Mouse (Mus musculus) forebrain, embryonic 11.5 days (tissue): ENCODE data around the gene Dagla. TPM values are rescaled to one million over a fixed set of nuclear protein-coding genes. Genes with fewer than 3 reads are reported as not detected.

Experiments
- ATAC-seq: fragments of 200-750 bp; cut with Nextera tagmentation; replicated peaks from 2 replicates; pipeline ENCODE4 v1.8.0; 2017; ENCODE audit warnings: moderate TSS enrichment; ENCODE audit not compliant: low FRiP score
- DNase-seq: peaks from one replicate; pipeline ENCODE4 v3.0.0-alpha.2; 2017; ENCODE audit warnings: low spot score
- H3K27ac ChIP-seq: fragments of 300-500 bp; sonication (generic); 2 replicates; pipeline ENCODE4 v1.5.1; 2014; ENCODE audit warnings: low read depth, low read length
- H3K27me3 ChIP-seq: fragments of 300-500 bp; sonication (generic); 2 replicates; pipeline ENCODE4 v1.6.1; 2014; ENCODE audit warnings: mild to moderate bottlenecking, low read length, mixed read lengths; ENCODE audit not compliant: control insufficient read depth, insufficient read depth
- H3K36me3 ChIP-seq: fragments of 300-500 bp; sonication (generic); 2 replicates; pipeline ENCODE4 v1.6.1; 2014; ENCODE audit warnings: mild to moderate bottlenecking, low read length, moderate library complexity, mixed read lengths; ENCODE audit not compliant: control insufficient read depth, insufficient read depth
- H3K4me1 ChIP-seq: fragments of 300-500 bp; sonication (generic); replicated peaks from 2 replicates; pipeline ENCODE4 v1.6.1; 2014; ENCODE audit warnings: low read length, mixed read lengths; ENCODE audit not compliant: control insufficient read depth, insufficient read depth
- H3K4me2 ChIP-seq: fragments of 300-500 bp; sonication (generic); 2 replicates; pipeline ENCODE4 v1.6.1; 2014; ENCODE audit warnings: low read depth, mild to moderate bottlenecking, low read length, moderate library complexity, mixed read lengths; ENCODE audit not compliant: severe bottlenecking
- H3K4me3 ChIP-seq: fragments of 300-500 bp; sonication (generic); 2 replicates; pipeline ENCODE4 v1.5.1; 2014; ENCODE audit warnings: low read depth, low read length
- H3K9ac ChIP-seq: fragments of 300-500 bp; sonication (generic); 2 replicates; pipeline ENCODE4 v1.6.1; 2014; ENCODE audit warnings: low read length
- H3K9me3 ChIP-seq: fragments of 300-500 bp; sonication (generic); 2 replicates; pipeline ENCODE4 v1.6.1; 2016; ENCODE audit warnings: low read length, mixed read lengths; ENCODE audit not compliant: control insufficient read depth
- WGBS: fragments of 180-500 bp; shearing (Covaris S2); extraction: QIAGEN DNeasy Blood & Tissue Kit; methylation state at CpG from one replicate; pipeline ENCODE4 v1.1.7; 2014; 5-methylcytosine and 5-hydroxymethylcytosine counted together
- polyA plus RNA-seq: library from polyadenylated mRNA; unstranded; fragments of >200 nt; fragmentation: Nextera tagmentation; extraction: Ambion mirVana; gene quantifications from 2 replicates; pipeline ENCODE4 v1.2.1, GENCODE M21; 2014

Gene Dagla
- polyA plus RNA-seq, 1 experiment from 2014 or later: 2.5 TPM

DNA sequence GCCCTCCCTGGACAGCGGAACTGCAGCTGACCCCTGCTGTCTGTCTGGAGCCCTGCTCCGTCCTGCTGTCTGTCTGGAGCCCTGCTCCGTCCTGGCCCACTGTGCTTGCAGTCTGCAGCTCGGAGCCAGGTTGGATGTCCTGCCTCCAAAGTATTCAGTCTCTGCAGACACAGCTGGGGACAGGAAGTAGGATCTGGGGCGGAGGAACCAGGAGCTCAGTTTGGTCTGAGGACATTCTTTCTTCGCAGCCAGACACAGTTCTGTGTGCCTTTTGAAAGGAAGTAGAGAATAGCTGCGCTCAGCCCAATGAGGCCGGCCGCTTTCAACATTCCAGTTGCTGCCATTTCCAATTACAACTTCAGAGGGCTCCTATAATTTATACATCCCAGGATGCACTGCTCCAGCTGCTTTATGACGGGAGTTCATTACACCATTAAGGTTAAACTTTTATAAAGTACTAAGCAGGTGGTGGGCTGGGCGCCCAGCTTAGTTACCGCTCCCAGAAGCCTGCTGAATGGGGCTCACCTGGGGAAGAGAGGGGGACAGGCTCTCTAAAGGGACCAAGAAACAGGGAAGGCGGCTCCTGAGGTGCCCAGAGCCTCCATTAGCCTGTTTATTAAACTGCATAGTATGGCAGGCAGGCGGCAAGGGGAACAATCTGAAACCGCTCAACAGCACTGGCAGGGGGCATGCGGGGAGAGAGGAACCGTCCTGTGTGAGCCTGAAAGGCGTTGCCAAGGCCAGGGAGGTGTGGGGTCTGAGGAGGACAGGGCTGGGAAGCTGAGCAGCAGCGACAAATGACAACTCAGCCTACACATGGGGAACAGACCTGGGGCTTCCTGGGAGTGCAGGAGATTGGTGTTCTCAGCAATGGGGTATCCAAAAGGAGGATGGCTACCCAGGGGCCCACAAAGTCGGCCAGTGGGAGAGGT lies 9.8 kb downstream of the Dagla start:
- peaks cover 16% of the 10 kb centered on the region for H3K4me1 ChIP-seq

DNA sequence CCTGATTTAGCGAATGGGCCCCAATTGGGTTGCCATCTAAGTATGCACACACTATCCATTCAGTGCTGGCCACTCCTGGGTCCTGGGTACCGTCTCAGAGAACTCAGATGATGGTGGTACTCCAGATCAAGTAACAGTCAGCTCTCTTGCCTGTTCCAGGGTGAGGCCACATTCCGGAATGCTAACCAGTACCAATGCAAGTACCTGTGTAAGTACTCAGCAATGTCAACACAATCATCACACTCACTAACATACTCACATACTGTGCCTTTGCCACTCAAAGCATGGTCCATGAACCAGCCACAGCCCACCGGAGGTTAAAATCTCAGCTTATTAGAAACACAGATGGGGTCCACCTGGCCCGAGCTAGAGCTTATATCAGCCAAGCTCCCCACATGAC lies 10.7 kb downstream of the Dagla start:
- DNase-seq: no peak
- no peaks in the 10 kb centered on the region for H3K9me3 ChIP-seq
- 90% methylated on average over 5 of the region's 5 CpGs for WGBS
- H3K9ac ChIP-seq: no peak overlapping the region
- ATAC-seq: no peak
- no peaks in the 10 kb centered on the region for H3K27me3 ChIP-seq
- H3K4me2 ChIP-seq: no peak overlapping the region
- no peaks in the 10 kb centered on the region for H3K36me3 ChIP-seq
- H3K4me1 ChIP-seq: peaks cover 16% of the 10 kb centered on the region
- no peak overlapping the region for H3K4me3 ChIP-seq
- no peak overlapping the region for H3K27ac ChIP-seq

More for the DNA sequence above, 9.8 kb downstream of the Dagla start:
- Histone ChIP-seq H3K4me2 (peak overlapping the region; percentile 24; the same call in 1 of the 2 replicates), H3K27ac (peak overlapping the region; percentile 57; the same call in 1 of the 2 replicates), H3K4me3 (no peak overlapping the region), H3K27me3 (no peaks in the 10 kb centered on the region), H3K9me3 (no peaks in the 10 kb centered on the region), H3K9ac (peak overlapping the region; percentile 27; the same call in 1 of the 2 replicates), H3K36me3 (no peaks in the 10 kb centered on the region)
- peak; percentile 66 for ATAC-seq
- WGBS: 43% methylated on average over 20 of the region's 20 CpGs
- no peak for DNase-seq

DNA sequence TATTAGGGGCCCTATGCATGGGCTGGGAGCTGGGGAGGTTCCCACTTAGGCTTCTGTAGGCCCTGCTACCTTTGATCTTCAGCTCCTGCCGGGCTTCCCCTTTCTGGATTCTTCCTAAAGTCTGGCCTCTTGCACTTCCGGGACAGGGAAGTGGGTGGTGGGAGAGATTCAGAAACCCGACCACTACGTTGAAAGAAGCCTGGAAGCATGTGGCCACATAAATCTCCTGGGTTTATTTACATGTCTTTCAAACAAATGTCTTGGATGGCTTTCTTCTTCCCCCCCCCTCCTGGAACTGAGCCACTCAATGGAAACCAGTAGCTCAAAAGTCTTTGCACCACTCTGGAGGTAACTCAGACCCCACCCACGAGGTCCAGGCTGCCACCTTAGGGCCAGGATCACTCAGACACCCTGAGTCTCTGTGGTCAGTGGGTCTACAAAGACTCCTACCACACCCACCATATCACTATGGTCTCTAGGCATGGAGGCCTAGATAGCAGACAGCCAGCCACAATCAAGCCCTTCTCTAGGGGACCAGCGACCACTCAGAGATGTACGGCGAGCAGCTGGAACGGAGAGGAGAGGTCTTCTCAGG lies 12.7 kb downstream of the Dagla start:
- Histone ChIP-seq H3K4me3 (no peak overlapping the region), H3K9me3 (no peaks in the 10 kb centered on the region), H3K36me3 (no peaks in the 10 kb centered on the region), H3K9ac (no peak overlapping the region), H3K27ac (no peak overlapping the region), H3K27me3 (no peaks in the 10 kb centered on the region), H3K4me2 (no peak overlapping the region), H3K4me1 (peaks cover 16% of the 10 kb centered on the region)
- DNase-seq: no peak
- ATAC-seq: no peak
- 89% methylated on average over 9 of the region's 9 CpGs for WGBS

DNA sequence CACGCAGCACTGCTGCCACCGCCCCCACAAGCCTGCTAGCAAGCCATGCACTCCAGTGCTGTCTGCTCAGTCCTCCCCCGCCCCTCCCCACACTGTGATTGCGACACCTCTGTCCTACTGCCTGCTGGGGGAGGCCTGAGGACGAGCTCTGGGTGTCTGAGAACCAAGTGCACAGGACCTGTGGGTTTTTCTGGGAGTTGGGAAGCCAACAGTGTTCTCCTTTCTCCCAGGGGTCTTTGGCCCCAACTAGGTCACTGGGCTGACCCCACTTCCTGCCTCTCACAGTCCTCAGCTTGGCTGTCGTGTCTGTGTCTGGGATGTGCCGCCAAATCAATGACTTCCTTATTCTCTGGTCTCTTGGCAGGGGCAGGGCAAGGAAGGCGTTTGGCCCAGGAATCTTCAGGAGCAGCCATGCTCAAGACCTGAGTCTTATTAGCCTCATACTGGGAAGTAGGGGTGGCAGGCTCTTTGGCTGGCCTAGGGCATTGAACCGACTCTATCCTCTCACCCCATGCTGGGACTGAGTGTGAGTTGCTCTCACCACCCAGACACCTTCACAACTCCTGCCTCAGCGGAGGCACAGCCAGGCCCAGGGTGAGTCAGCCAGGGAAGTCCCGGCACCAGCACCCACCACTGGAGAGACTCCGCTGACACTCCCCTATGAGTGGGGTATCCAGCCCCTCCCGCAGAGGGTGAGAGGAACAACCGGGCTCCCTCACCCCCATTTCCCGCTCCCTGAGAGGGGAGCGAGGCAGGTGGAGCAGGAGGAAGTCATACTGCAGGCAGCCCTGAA lies 14.3 kb downstream of the Dagla start:
- Histone ChIP-seq H3K4me3 (no peak overlapping the region), H3K9me3 (no peaks in the 10 kb centered on the region), H3K4me1 (peaks cover 4% of the 10 kb centered on the region), H3K9ac (no peak overlapping the region), H3K4me2 (no peak overlapping the region), H3K27me3 (no peaks in the 10 kb centered on the region), H3K36me3 (no peaks in the 10 kb centered on the region), H3K27ac (no peak overlapping the region)
- ATAC-seq (no peak), DNase-seq (no peak)
- 73% methylated on average over 15 of the region's 16 CpGs for WGBS

DNA sequence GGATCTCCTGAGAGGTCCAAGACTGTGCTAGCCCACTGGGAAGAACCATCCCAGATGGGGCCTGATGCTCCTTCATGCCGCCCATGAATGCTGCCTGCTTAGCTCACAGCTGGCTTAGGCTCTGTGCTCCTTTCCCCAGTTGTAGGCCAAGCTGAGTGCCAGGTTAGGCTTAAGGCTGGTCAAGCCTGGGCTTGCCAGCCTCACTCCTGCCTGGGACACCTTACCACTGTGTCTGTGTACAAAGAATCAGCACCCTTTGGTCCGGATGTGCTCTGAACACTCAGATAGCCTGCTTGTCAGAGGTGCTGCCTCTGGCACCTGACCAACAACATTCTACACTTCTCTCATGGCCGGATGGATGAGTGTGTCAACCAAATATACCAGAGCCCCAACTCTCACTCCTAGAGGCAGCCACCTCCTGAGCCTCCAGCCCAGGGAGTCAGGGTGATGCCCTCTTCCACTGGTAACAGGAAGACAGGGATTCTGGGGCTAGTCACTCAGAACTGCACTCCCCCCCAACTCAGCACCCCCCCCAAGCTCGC lies 15.0 kb downstream of the Dagla start:
- Histone ChIP-seq H3K27ac (no peak overlapping the region), H3K27me3 (no peaks in the 10 kb centered on the region)
- WGBS: 91% methylated on average over 4 of the region's 4 CpGs

DNA sequence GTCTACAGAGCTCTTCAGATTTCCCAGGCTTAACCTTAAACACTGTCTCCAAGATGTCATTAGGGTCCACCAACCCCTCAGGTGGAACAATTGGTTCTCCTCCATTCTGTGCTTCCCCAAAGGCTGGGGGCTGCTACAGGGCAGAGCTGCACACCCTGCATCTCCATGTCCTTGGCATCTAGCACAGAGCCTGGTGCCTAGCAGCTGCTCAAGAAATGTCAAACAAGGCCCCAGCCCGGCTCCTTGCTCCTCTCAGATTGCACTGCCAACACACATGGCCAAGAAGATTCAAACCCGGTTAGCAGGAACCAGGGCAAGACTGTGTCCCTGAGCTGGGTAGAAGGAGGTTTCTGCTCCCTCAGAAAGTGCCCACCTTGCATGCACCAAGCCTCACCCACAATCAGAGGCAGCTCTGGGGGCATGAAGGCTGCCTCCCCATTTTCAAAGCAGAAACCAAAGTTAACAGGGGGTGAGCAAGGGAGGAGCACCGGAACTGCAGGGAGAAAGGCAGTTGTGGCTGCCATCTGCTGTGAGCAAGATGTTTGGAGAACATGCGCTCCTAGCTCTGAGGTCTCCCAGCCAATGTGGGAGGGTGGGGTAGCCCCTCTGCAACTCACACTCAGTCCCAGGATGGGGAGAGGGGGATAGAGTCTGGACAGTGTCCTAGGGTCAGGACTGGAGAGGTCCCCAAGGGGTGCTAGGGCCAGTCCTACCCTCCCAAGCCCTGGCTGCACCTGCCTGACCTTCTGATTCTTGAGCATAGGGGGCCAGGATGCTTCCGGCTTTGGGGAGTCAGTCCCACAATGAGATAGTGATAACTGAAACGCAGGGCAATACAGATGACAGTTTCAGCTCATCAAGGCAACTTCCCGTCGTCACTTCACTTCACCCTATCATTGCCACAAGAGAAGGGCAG lies 16.3 kb downstream of the Dagla start:
- H3K27ac ChIP-seq: no peak overlapping the region
- no peaks in the 10 kb centered on the region; the same call in 1 of the 2 replicates for H3K4me1 ChIP-seq
- ATAC-seq (no peak), DNase-seq (no peak)
- no peaks in the 10 kb centered on the region for H3K9me3 ChIP-seq
- no peaks in the 10 kb centered on the region for H3K27me3 ChIP-seq
- WGBS: 84% methylated on average over 8 of the region's 8 CpGs
- no peaks in the 10 kb centered on the region for H3K36me3 ChIP-seq
- H3K9ac ChIP-seq: no peak overlapping the region
- no peak overlapping the region for H3K4me2 ChIP-seq
- no peak overlapping the region for H3K4me3 ChIP-seq

More for the DNA sequence above, 15.0 kb downstream of the Dagla start:
- no peak overlapping the region for H3K4me2 ChIP-seq
- H3K9me3 ChIP-seq: no peaks in the 10 kb centered on the region
- DNase-seq (no peak), ATAC-seq (no peak)
- H3K9ac ChIP-seq: no peak overlapping the region
- no peaks in the 10 kb centered on the region; the same call in none of the 2 replicates for H3K4me1 ChIP-seq
- H3K36me3 ChIP-seq: no peaks in the 10 kb centered on the region
- H3K4me3 ChIP-seq: no peak overlapping the region

DNA sequence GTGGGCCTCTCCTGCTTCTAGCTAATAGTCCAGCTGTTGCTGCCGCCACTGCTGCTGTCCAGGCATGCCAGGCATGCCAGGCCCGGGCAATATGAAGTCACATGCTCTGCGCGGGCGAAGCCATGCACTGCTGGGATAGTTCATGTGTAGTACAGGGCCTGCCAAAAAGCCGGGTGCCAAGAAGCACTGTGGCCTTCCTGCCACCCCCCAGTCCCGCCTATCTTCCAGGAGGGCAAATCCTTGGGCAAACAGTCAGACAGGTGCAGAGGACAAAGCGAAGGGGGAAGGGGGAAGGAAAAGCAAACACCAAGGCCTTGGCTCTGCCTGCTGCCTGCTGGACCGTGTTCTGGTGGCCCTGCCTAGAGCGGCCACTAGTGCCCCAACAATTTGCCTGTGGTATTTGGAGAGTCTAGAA lies 18.2 kb downstream of the Dagla start:
- H3K36me3 ChIP-seq: no peaks in the 10 kb centered on the region
- no peaks in the 10 kb centered on the region for H3K9me3 ChIP-seq
- no peaks in the 10 kb centered on the region for H3K27me3 ChIP-seq
- ATAC-seq: no peak
- no peak for DNase-seq
- no peak overlapping the region for H3K9ac ChIP-seq
- H3K4me1 ChIP-seq: no peaks in the 10 kb centered on the region; the same call in 1 of the 2 replicates
- 79% methylated on average over 10 of the region's 10 CpGs for WGBS
- H3K27ac ChIP-seq: no peak overlapping the region
- H3K4me2 ChIP-seq: no peak overlapping the region
- no peak overlapping the region for H3K4me3 ChIP-seq
